Mouse (Mus musculus): ENCODE data around the gene Ly6g6f. TPM values are rescaled to one million over a fixed set of nuclear protein-coding genes. Genes with fewer than 3 reads are reported as not detected.

Gene Ly6g6f
- total and polyA plus RNA-seq, 3 experiments: 0.88 to 3.0 TPM; not detected in 1

DNA sequence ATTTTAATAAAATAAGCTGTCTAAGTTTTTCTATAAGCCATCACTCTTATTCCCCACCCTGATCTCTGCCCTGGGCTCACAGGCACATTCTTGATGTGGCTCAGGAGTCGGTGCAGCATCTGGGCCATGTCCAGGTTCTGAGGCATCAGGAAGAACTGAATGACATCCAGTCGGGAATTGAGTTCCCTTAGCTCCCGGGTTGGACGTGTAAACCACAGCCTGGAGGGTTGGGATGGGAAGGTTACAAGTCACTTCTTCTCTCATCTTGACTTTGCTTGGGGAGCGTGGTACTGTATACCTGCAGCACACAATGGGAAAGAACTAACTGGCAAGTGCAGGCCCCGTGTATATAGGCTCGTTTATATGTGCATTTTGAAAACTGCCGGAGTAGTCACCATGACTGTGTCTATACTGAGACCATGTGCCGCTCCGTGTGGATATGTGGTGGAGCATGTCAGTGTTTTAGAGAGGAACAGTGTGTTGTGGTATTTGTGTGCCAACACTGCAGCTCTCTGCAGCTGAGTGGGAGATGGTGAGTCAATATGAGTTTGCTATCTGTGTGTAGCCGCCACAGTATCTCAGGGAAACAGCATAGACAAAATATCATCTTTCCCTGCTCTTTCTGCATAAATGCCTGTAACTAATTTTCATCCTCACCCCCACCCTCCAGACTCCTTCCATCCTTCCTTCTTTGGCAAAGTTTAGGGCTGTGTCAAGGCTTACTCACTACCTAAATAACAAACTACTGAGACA lies 46.1 kb downstream of the Ly6g6f start:
- Histone ChIP-seq H3K4me1 (ENCODE audit: control insufficient read depth in 1 of 2, insufficient read depth in 2 of 2, low read length in 2 of 2) (peaks cover under 1 to 22% of the 10 kb centered on the region in 2 experiments; a peak in 3 of 4 replicates), H3K9ac (ENCODE audit: control insufficient read depth, low read depth, low read length, poor library complexity, severe bottlenecking) (no peak overlapping the region), H3K27me3 (ENCODE audit: control insufficient read depth in 1 of 2, insufficient read depth in 2 of 2, low read length in 2 of 2) (no peaks in the 10 kb centered on the region), H3K27ac (ENCODE audit: control insufficient read depth, low read depth, low read length) (peak overlapping the region; percentile 6; the same call in 1 of the 2 replicates), H3K4me3 (ENCODE audit: control insufficient read depth in 1 of 2, insufficient read depth in 1 of 2, low read depth in 2 of 2, low read length in 2 of 2) (no peak overlapping the region), H3K9me3 (replicated peaks; ENCODE audit: insufficient read depth, low read length) (no peaks in the 10 kb centered on the region), H3K79me2 (ENCODE audit: control insufficient read depth, insufficient read depth, low read length, poor library complexity) (no peaks in the 10 kb centered on the region), H3K36me3 (ENCODE audit: control insufficient read depth in 1 of 2, insufficient read depth in 2 of 2, low read length in 2 of 2) (peaks cover 0 to 11% of the 10 kb centered on the region in 2 experiments; a peak in 2 of 4 replicates)
- DNase-seq (ENCODE audit: low read depth, low spot score): peak; percentile 81
- TF ChIP-seq ELF1 (IDR thresholded peaks at IDR 0.05; ENCODE audit: low read depth, low read length): no peak
- no peak for TF ChIP-seq NRF1 (IDR thresholded peaks at IDR 0.05; ENCODE audit: insufficient read depth, low read depth, low read length, poor library complexity, severe bottlenecking)
- peak; percentile 62; the same call in 1 of the 2 replicates for TF ChIP-seq ETS1 (IDR thresholded peaks at IDR 0.05; ENCODE audit: low read depth, low read length)
- no peak for TF ChIP-seq ZKSCAN1 (IDR thresholded peaks at IDR 0.05; ENCODE audit: low read depth, low read length)
- TF ChIP-seq MAX (IDR thresholded peaks at IDR 0.05; ENCODE audit: low read length): 0 out of 2 replicates have a peak, but pooled peaks have one; percentile 25
- TF ChIP-seq USF2 (IDR thresholded peaks at IDR 0.05; ENCODE audit: borderline replicate concordance in 1 of 2, insufficient read depth in 1 of 2, low read depth in 1 of 2, low read length in 2 of 2): no peak
- TF ChIP-seq E2F4 (IDR thresholded peaks at IDR 0.05; ENCODE audit: borderline replicate concordance, low read depth, low read length): no peak
- TF ChIP-seq ZMIZ1 (IDR thresholded peaks at IDR 0.05; ENCODE audit: low read depth, low read length): no peak
- 0 out of 2 replicates have a peak, but pooled peaks have one; percentile 25 for TF ChIP-seq TBP (IDR thresholded peaks at IDR 0.05; ENCODE audit: low read depth, low read length)
- TF ChIP-seq MXI1 (IDR thresholded peaks at IDR 0.05; ENCODE audit: low read depth, low read length): no peak
- no peak for TF ChIP-seq MEF2A (IDR thresholded peaks at IDR 0.05; ENCODE audit: extremely low read depth, insufficient replicate concordance, low read depth, low read length, poor library complexity, severe bottlenecking)
- no peak for TF ChIP-seq HCFC1 (IDR thresholded peaks at IDR 0.05; ENCODE audit: low read depth, low read length)
- no peak for TF ChIP-seq NELFE (IDR thresholded peaks at IDR 0.05; ENCODE audit: low read depth, low read length)
- TF ChIP-seq RAD21 (IDR thresholded peaks at IDR 0.05; ENCODE audit: low read depth, low read length): no peak
- TF ChIP-seq ZC3H11A (IDR thresholded peaks at IDR 0.05; ENCODE audit: low read depth, low read length): no peak
- peak; percentile 77 for TF ChIP-seq TAL1 (IDR thresholded peaks at IDR 0.05; ENCODE audit: low read length)
- no peak for TF ChIP-seq SIN3A (IDR thresholded peaks at IDR 0.05; ENCODE audit: low read length)
- TF ChIP-seq UBTF (IDR thresholded peaks at IDR 0.05; ENCODE audit: borderline replicate concordance, insufficient read depth, low read depth, low read length): no peak
- no peak for TF ChIP-seq MAFK (IDR thresholded peaks at IDR 0.05; ENCODE audit: borderline replicate concordance, low read depth, low read length)
- TF ChIP-seq CHD2 (IDR thresholded peaks at IDR 0.05; ENCODE audit: low read length): no peak
- TF ChIP-seq GABPA (IDR thresholded peaks at IDR 0.05; ENCODE audit: low read depth, low read length): no peak
- no peak for TF ChIP-seq POLR2AphosphoS5 (IDR thresholded peaks at IDR 0.05; ENCODE audit: borderline replicate concordance, low read depth, low read length)
- TF ChIP-seq CHD1 (IDR thresholded peaks at IDR 0.05; ENCODE audit: low read depth, low read length): no peak
- 0 out of 2 replicates have a peak, but pooled peaks have one; percentile 24 for TF ChIP-seq TCF12 (IDR thresholded peaks at IDR 0.05; ENCODE audit: low read depth, low read length)
- TF ChIP-seq MYB (IDR thresholded peaks at IDR 0.05; ENCODE audit: low read depth, low read length): no peak
- TF ChIP-seq RCOR1 (IDR thresholded peaks at IDR 0.05; ENCODE audit: low read depth, low read length): no peak
- TF ChIP-seq POLR2A (IDR thresholded peaks at IDR 0.05; ENCODE audit: control insufficient read depth in 1 of 2, insufficient read depth in 1 of 2, low read depth in 1 of 2, low read length in 2 of 2, poor library complexity in 1 of 2): no peak
- TF ChIP-seq BHLHE40 (IDR thresholded peaks at IDR 0.05; ENCODE audit: borderline replicate concordance, low read depth, low read length): no peak
- TF ChIP-seq GATA1 (IDR thresholded peaks at IDR 0.05; ENCODE audit: low read depth, low read length): peak; percentile 78
- TF ChIP-seq USF1 (IDR thresholded peaks at IDR 0.05; ENCODE audit: low read depth, low read length): no peak
- TF ChIP-seq KAT2A (conservative IDR thresholded peaks at IDR 0.05; ENCODE audit: low read depth, low read length): no peak
- TF ChIP-seq MYC (IDR thresholded peaks at IDR 0.05; ENCODE audit: low read depth, low read length): no peak
- TF ChIP-seq JUND (IDR thresholded peaks at IDR 0.05; ENCODE audit: low read depth, low read length): no peak
- TF ChIP-seq MAZ (IDR thresholded peaks at IDR 0.05; ENCODE audit: low read depth, low read length): no peak
- TF ChIP-seq POLR2AphosphoS2 (IDR thresholded peaks at IDR 0.05; ENCODE audit: low read length): no peak
- TF ChIP-seq CTCF (IDR thresholded peaks at IDR 0.05 in 2 of 3, conservative IDR thresholded peaks at IDR 0.05 in 1 of 3; ENCODE audit: control insufficient read depth in 1 of 3, insufficient read depth in 1 of 3, low read depth in 2 of 3, low read length in 3 of 3, poor library complexity in 1 of 3, severe bottlenecking in 1 of 3): no peak
